Mouse (Mus musculus) megakaryocyte, adult 5-6 weeks (primary cell): ENCODE data around the gene Ttk. TPM values are rescaled to one million over a fixed set of nuclear protein-coding genes. Genes with fewer than 3 reads are reported as not detected.

Source experiments
- ATAC-seq: 2 replicates; pipeline ENCODE4 v1.8.0; 2016; ENCODE audit warnings: mild to moderate bottlenecking, inconsistent platforms; ENCODE audit not compliant: poor library complexity, severe bottlenecking
- total RNA-seq, 2 experiments: library from RNA; stranded (forward) in 1 of 2; stranded (reverse) in 1 of 2; fragments of 153-499, 151-499 nt in 1 of 2; fragments of 221-1000, 200-1000 nt in 1 of 2; gene quantifications; 2 replicates each; pipeline versions ENCODE4 v1.2.3 to v1.2.4; 2015 to 2017

The Ttk gene
- total RNA-seq, 2 experiments from 2014 or later = 33.4 to 43.7 TPM

- ATAC-seq = peak; percentile 30
Observed at GRCm38 (mm10) chr9:83893073-83893472, 58.6 kb downstream of the Ttk start.

DNA sequence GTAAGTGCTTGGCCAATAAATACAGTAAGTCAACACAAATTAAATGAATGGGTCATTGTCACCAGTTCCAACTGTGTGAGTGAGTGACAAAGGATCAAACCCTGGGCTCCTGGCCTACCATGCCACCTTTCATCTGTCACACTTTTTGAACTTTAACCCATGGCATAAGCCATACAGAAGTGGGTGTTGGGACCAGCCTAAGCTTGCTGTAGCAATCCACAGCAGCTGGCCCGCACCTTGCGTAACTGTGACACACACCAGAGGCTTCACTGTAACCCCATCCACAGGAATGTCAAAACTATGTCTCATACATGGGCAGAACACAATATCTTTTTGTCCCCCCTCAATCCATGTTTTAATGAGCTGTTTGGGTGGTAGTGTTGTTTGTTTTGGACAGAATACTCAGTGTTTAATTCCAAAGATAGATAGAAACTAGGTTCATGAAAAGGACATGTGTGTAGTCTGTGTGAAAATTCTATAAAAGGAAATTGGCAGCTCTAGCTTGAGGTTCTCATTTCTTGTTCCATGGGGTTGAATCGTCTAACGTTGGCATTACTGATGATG lies 59.4 kb downstream of the Ttk start:
- ATAC-seq = peak; percentile 81

DNA sequence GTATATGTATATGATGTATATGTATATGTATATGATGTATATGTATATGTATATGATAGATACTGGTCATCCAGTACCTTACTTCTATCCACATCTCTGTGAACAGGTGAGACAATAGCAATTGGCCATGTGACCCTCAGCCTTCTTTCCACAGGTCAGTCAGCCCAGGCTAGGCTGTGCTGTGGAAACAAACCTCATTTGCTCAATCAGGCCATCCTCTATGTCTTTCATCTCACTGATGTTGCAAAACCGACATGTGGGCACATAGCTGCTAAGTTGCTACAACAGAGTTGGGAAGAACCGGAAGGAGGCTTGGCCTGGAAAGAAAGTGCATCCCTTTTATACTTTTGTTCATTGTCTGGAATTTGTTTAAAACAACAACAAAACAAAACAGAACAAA lies 67.6 kb downstream of the Ttk start:
- ATAC-seq = peak; percentile 77

- peak; percentile 57 for ATAC-seq
Observed at GRCm38 (mm10) chr9:83905820-83906219, 71.3 kb downstream of the Ttk start.

GRCm38 (mm10) chr9:83907017-83907416 lies 72.5 kb downstream of the Ttk start:
- no peak for ATAC-seq

DNA sequence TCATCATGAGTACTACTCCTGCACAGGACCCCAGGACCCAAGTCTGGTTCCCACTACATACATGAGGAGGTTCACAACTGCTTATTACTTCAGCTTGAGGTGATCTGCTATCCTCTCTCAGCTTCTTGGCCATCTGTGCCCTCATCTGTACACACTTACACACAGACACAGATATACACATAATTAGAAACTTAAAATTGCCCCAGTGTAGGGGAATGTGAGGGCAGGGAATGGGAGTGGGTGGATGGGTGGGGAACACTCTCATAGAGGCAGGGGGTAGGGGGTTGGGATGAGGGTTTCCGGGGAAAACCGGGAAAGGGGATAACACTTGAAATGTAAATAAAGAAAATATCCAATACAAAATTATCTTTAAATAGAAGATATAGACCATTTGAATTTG lies 75.3 kb downstream of the Ttk start:
- ATAC-seq = no peak

DNA sequence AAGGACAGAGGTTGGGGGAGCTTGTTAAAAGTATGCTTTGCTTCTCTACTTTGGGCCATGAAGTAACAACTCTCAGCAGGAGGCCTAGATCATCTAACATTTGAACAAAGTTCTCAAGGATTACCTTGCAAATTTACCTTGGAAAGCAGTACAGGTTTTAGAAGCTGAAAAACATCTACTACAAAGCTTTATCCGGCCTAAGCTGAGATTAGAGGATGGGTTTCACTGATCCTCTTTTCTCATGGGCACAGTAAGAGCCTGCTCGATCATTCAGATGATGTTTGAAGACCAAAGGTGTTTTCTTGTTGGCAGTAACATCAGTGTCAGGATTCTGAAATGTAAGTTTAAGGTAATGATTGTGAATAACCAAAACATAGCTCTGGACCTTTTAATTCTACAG lies 76.4 kb downstream of the Ttk start:
- no peak for ATAC-seq

Other genes starting within 250 kb of the Ttk start
- gene Elovl4, start 28.4 kb upstream of the Ttk start, total RNA-seq (2015) = 0.73 TPM in 1 of 2 replicates, not detected in the other
- not detected in 2 replicates for gene Elovl4, start 28.4 kb upstream of the Ttk start, total RNA-seq (2017)
- 5.5 and 8.8 TPM in 2 replicates for gene Bckdhb, start 90.5 kb downstream of the Ttk start, total RNA-seq (2015)
- gene Bckdhb, start 90.5 kb downstream of the Ttk start, total RNA-seq (2017) = 3.6 and 4.8 TPM in 2 replicates